Mouse (Mus musculus) lung, postnatal 10 days (tissue): Measurements from ENCODE around the gene Crp.
A peak's percentile ranks its signal among the peaks of the same experiment; 100 is the strongest.

Experiments used
- DNase-seq: peaks from one replicate; pipeline ENCODE4 v3.0.0; 2021

The Crp gene

GRCm38 (mm10) chr1:172697844-172698243, at the start of gene Crp:
TSS of gene Crp (plus strand) at chr1:172698055.
- DNase-seq = no peak

DNA sequence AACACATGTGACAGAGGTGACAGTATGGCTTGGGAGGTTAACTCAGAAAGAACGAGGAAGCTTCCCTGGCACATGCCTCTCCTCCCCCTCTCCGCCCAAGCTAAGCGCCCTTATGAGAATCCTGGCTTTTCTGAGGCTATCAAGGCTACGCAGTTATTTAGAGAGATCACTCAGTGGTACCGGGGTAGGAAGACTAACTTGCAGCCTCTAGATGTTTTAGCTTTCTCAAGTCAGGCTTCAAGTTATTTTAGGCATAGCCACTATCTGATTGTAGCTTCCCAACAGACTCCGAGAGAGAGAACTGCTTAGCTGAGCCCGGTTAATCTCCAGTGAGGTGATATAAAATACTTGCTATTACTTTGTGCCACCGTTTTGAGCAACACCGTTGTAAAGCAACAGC, 48.5 kb upstream of the Crp start:
- DNase-seq = no peak

DNA sequence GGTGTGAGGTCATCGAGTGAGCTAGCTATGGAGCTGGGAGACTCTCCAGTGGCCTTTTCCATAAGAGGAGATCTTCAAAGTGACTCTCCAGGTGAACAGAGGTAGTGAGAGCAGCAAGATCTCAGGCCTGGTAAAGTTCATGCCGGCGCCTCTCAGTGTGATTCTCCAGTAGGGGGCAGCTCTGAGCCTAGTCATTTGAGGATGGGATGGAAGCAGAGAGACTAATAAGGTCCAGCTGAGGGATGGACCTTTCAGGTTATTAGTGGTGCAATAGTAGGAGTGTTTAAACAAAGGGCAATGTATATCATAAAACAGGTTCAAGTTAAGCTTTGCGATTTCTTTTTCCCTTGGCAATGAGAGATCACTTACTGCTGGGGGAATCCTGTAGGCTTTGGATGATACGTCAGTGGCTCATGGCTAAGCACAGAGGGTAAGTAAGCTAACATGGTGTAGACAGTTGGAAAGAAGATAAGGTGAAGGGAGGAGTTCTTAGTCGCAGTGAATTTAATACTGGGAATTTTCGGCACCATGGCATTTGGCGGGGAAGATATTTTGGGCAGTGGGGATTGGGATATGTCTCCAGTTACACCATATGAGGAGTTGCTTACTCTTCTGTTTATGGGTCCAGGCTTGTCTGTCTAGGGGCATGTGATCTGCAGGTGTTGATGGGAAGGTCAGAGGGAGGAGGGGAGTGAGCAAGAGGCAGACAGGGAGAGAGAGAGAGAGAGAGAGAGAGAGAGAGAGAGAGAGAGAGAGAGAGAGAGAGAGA, 47.2 kb upstream of the Crp start:
- peak; percentile 41 for DNase-seq

DNA sequence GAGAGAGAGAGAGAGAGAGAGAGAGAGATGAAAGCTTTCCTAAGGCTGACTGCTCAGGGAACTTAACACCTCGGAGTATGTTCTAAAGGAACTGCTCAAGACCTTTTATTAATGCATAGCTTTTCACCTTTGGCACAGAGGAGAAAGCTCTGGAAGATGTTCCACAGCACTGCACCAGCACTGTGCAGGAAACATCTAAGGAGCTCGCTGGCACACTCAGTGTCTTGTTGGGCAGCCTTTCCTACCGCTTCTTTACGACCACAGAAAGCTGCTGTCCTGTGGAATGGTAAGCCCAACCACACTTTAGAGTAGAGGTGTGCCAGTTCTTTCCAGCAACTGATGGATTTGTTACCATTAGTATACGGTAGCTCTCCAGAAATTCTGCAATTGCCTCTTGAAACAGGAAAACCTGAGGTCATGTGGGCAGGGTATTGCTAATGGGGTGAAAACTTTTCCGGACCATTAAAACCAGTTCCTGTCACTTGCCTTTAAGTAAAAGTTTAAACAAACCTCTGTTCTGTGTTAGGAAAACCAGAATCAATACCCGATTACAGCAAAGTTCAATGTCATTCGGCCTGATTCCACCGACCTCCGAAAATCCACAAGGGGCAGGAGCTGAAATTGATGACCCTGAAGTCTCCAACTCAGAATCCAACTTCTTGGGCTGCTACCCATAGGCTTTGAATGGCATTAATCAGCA, 46.4 kb upstream of the Crp start:
- no peak for DNase-seq

DNA sequence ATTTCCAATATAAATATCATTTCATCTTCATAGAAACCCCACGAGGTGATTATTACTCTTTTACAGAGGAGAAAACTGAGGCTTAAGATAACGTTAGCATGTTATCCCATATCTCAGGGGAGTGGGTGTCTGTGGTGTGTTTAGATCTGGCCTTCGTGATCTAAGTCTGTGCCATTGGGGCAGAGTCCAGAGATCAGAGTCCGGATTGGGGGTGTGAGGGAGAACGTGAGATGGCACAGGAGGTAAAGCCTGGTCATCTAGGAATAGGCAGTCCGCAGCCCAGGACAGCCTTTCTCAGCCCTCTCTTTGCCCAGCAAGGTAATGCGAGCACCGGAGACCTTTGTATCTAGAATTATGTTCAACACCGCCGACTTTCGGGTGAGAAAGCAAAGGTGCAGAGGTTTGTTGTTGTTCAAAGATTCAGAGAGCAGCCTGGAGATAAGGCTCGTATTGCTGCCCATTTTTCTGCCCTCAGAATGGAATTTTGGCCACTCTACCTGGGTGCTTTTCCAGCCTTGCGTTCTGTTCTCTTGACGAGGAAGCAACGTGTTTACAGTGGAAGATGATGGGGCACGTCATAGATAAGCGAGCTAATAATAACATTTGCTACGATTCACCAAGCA, 45.7 kb upstream of the Crp start:
- DNase-seq = no peak

- no peak for DNase-seq
These were observed 44.0 kb upstream of the Crp start for GRCm38 (mm10) chr1:172653900-172654299.

DNA sequence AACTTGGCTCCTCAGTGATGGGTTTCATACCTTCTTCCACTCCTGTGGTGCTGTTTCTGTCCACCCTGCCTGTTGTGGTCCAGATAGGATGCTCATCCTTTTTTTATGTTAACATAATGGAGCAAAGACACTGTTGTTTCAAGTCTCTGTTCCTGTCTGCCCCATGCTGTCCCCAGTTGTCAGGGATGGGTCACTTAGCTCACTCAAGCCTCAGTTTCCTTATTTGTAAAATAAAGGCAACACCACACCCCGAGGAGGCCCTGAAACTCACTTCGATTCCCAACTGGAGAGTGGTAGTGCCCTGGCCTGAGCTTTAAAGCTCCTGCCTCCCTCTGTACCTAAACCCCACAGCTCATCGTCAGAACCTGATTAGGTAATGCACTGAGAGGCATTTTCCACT, 40.6 kb upstream of the Crp start:
- DNase-seq = no peak

DNA sequence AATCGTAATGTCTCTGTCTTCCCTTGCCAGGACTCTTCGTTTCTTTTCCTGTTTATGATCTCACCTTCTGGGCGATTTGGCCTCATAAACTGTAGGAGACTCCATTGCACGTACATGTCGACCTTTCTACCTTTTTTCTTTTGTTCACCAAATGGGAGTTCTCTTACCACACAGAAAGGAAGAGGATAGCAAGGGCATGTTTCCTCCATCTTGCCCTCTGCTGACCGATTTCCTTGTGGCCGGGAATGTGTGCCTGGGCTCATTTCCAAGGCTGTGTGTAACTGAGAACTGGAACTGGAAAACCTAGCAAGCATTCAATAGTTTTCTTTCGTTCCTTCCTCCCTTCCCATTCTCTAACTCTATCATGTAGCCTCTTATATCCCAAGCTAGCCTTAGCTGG, 38.2 kb upstream of the Crp start:
- DNase-seq = no peak

- no peak for DNase-seq
These were observed 32.4 kb upstream of the Crp start for GRCm38 (mm10) chr1:172665457-172665856.

DNA sequence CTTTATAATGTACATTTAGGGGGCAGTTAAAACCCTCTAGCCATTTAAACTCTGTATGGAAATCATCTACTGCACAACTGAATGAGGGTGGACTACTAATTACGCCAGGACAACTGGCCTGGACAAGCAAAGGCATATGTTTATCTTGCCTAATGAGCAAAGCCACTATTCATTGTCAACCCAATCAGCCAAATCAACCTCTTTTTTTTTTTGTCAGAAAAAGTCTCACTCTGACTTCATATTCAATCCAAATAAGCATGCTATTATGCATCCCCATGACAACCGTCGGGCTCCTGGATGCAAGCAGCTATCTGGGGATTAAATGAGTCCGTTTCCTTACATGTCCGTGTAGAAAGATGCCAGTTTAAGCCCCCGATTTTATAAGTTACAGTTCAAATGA, 30.3 kb upstream of the Crp start:
- DNase-seq = no peak

DNA sequence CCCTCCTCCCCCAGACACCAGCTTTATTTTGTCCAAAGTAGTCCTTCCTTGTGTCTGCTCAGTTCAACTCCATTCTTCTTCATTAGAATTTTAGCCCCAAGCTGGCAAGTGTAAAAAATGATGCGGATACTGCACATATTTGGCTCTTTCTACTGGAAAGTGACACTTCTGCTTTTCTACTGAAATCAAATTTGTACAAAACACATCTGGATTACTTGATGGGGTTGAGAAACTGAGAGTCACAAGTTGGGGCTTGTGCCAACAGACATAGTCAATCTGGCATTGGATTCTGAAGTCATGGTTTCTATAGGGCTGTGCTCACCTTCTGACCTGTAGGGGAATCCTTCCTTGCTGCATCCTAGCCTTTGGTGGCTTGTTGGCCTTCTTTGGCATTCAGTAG, 27.1 kb upstream of the Crp start:
- no peak for DNase-seq

DNA sequence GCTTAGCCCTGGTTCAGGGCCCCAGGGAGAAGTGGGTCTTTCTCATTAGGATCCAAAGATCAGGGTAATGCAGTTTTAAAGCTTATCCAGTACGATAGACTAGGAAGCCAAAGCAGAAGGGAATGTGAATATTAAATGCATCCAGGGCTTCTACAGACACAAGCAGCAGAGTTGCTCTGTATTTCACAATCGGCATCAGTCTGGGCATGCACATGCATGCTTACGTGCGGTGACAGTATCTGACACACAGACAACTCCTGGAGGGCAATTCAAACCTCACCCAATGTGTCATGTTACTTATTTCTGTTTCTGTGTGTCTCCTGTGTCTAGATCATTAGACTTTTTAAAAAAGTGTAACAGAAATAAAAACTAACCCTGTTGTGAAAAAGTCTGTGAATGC, 17.1 kb upstream of the Crp start:
- DNase-seq = no peak

DNA sequence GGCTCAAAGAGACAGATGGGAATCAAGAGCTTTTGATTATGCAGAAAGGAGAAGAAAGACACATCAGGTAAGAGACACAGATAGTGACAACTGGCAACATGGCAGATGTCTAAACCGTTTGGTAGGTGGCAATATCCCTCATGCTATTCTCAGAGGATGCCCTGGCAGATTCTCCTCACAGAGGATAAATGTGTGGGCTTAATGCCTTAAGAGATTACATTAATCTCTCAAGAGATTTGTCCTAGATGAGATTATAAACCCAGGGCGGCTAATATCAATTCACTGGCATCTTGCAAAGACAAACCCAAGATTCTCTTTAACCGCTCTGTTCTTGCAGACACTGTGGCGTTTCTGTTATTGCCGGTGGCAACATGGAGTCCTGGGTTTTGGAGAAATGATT, 14.3 kb upstream of the Crp start:
- no peak for DNase-seq

DNA sequence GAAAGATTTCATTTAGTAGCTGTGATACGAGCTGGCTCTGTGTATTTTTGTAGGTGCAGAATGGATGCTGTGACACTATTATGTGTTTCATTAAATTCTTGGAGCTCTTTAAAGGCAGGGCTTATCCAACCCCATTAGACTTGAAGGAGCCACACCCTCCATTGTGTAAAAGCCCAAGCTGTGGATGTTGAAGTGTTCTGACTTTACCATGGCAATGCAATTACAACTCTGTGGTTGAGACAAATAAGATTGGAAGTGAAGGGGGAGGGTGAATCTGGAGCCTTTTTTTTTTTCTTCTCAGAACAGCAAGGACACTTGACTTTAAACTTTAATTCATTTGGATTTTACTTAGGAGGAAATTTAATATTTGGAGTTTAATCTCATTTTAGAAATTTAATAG, 13.9 kb upstream of the Crp start:
- no peak for DNase-seq

GRCm38 (mm10) chr1:172685178-172685577, 12.7 kb upstream of the Crp start:
- DNase-seq = no peak

DNA sequence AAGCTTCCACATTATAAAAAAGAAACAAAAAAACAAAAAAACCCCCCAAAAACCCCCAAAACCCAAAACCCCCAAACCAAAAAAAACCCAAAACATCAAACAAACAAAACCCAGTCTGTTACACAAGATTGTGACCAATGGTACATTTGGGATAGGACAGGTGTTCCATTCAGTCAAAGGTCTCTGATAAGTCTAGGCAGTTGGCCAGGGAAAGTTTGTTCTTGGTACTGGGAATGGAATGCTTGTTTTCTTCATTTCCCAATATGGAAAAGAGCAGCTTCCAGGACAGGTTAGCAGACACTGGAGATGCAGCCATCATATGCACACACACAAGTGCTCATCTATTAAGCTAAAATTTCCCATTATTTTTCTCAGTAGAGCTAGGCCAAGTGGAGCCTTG, 433 bp upstream of the Crp start:
- no peak for DNase-seq

- no peak for DNase-seq
These were observed 3.0 kb downstream of the Crp start for GRCm38 (mm10) chr1:172700814-172701213.

DNA sequence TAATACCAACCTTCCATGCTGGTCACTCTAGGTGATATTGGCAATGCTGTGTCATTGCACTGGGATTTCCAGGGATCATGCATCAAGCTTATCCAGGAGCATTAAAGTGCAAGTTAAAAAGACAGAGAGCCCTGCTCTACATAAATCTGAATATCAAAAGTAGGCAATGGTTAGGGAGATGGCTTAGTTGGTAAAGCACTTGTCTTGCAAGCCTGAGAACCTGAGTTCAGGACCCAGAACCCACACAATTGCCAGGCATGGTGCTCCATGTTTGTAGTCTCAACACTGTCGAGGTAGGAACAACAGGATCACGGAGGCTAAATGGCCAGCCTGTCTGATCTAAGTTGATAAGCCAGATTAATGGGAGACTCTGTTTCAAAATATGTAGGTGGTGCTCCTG, 3.5 kb downstream of the Crp start:
- DNase-seq = no peak

DNA sequence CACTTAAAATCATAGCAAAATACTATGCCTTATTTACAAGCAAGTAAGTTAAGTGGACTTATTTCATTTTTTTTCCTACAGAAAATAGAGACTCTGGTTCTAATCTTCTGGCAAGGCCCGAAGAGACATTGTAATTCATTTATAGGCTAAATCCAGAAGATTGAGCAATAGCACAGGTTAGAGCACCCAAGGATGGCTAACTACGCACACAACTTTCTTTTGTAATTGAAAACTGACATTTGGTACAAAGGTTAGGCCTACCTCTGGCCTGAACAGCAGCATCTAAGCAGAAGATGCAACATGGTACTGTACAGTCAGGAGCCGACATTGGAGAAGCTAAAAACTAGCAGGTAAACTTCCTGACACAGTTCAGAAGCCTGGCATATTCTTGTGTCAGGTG, 4.0 kb downstream of the Crp start:
- no peak for DNase-seq

GRCm38 (mm10) chr1:172704769-172705168, 6.9 kb downstream of the Crp start:
- no peak for DNase-seq

- DNase-seq = no peak
These were observed 8.4 kb downstream of the Crp start for GRCm38 (mm10) chr1:172706243-172706642.

DNA sequence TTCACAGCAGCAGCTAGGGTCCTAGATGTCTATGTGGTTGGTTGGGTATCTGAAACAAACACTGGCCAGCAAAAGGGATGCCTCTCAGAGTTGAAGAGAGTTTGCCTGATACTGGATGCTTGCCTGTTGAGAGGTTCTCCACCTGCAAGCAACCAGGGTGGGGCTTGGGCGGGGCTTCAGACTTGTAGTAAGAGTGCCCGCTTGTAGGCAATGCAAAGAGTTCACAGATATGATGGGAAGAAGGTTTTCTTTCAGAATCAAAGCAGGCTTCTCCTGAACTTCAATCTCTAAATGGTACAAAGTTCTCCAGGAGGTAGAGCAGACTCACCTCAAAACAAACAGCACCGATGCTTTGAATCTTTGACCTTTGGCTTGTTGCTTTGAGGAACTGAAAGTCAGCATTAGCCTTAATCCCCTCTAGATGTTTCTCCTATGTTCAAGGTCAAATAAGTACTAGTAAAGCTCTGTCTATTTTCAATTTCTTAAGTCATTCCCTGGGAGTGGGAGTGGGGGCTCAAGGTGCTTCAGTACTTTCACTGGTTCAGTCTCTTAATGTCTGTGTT, 12.0 kb downstream of the Crp start:
- no peak for DNase-seq

- DNase-seq = peak; percentile 19
These were observed 13.5 kb downstream of the Crp start for GRCm38 (mm10) chr1:172711396-172711795.

DNA sequence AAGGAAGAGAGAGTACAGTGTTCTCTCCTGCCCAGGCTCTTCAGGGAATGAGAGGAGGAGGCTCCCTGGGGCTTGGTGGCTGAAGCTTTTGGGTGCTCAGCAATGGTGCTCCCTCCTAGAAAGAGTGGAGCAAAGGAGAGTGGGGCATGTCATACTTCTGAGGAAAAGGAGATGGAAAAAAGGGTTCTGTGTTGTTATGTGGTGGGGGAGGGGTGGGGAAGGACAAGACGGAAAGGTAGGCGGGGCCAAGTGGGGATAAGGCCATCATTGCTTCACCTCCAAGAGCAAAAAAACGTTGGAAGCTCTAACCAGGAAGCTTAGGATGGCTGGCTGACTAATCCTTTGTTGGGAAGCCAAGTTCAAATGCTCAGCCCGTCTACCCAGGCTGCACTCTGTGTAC, 14.1 kb downstream of the Crp start:
- peak; percentile 35 for DNase-seq
